8 mouse cellular contexts compared by ENCODE assay signal in the genomic region with DNA sequence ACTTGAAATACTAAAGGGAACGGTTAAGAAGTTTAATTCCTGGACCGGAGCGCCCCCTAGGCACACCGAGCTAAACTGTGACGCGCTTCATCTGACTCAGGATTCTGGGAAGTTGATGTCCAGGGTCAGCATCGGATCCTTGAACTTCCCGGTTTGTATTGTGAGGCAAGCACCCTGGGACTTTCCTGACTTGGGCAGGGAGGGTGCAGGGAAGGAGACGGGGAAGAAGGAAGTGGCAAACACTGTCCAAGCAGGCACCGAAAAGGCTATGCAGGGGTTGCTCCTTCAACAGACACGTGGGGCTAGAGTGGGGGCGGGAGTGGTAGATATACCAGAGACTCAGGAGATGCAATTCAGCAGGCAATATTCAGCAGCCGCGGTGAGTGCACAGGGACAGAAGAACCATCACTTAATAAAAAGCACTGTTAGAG.
DNase-seq lines count a peak whose midpoint lies in the region; ATAC-seq and TF ChIP-seq lines count a peak whose summit lies in the region.

No protein-coding gene starts in this region.

- peak; percentile 67; the same call in 1 of the 2 replicates for TF ChIP-seq CTCF in small intestine, adult 2 months (IDR thresholded peaks at IDR 0.05; ENCODE audit: extremely low read depth, insufficient read length, insufficient replicate concordance, low read depth, low read length)

- peaks cover 18% of the 10 kb centered on the region for H3K4me1 ChIP-seq in small intestine, adult 2 months (ENCODE audit: control insufficient read depth, insufficient read depth, insufficient read length, low read length)

- H3K27ac ChIP-seq in small intestine, adult 2 months (ENCODE audit: insufficient read depth, low read depth, low read length), result 0 out of 2 replicates have a peak overlapping the region, but pooled peaks have one; percentile 5

- peak; percentile 49 for ATAC-seq in megakaryocyte, adult 5-6 weeks (ENCODE audit: poor library complexity, severe bottlenecking)

- no peaks in the 10 kb centered on the region for H3K27me3 ChIP-seq in small intestine, adult 2 months (ENCODE audit: control insufficient read depth, insufficient read depth, low read length)

- H3K4me3 ChIP-seq in small intestine, adult 2 months (ENCODE audit: low read depth, low read length), result no peak overlapping the region

- 3% methylated on average over 14 of the region's 14 CpGs for WGBS in small intestine, adult 2 months

- H3K36me3 ChIP-seq in small intestine, adult 2 months (ENCODE audit: control insufficient read depth, insufficient read depth, low read length), result no peaks in the 10 kb centered on the region

- peak; percentile 76 to 81 for DNase-seq in adrenal gland, adult 18-20 months (ENCODE audit: low spot score in 2 of 2)
- peak; percentile 87 for DNase-seq in embryo, embryonic 10 days (ENCODE audit: low spot score)
- peak; percentile 79 to 81 for DNase-seq in gastrocnemius, adult 8-10 months (ENCODE audit: low spot score in 2 of 2)
- peak; percentile 40 for DNase-seq in induced T-regulatory cell, adult 2 months (ENCODE audit: low read depth)
- DNase-seq in left cerebral cortex, adult 8-10 months (ENCODE audit: low spot score in 2 of 2), result peak; percentile 33 to 77
- no peak for DNase-seq in MN1 (ENCODE audit: low spot score)

- TF ChIP-seq POLR2A in small intestine, adult 2 months (IDR thresholded peaks at IDR 0.05; ENCODE audit: low read depth, low read length), result no peak
